Mouse (Mus musculus): Measurements from ENCODE around the gene Slc46a2. TPM values are rescaled to one million over a fixed set of nuclear protein-coding genes. Genes with fewer than 3 reads are reported as not detected.

Slc46a2 gene
- total and polyA plus RNA-seq, 3 experiments = 0.05 TPM; not detected in 2

DNA sequence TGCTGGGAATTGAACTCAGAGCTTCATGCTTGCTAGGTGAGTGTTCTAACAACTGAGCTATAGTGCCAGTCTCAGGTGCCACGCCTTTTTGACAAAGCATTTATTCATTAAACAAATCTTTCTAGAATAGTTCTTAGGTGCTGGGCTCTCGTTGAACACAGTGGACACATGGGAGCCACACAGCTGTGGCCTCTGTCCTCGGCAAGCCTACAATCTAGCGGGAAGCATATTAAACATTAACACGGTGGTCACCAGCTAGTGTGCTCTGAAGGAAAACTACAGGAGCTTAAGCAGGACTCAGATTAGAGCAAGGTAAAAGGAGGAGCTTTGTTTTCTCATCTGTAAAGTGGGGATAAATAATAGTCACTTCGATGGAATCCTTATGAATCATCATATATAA lies 7.8 kb downstream of the Slc46a2 start:
- Histone ChIP-seq H3K9me3 (replicated peaks) (no peaks in the 10 kb centered on the region), H3K27me3 (ENCODE audit: insufficient read depth, low read length) (peaks cover 13% of the 10 kb centered on the region; the same call in 1 of the 2 replicates), H3K36me3 (replicated peaks) (peaks cover 3% of the 10 kb centered on the region), H3K4me3 (ENCODE audit: low read depth, low read length) (no peak overlapping the region), H3K4me1 (ENCODE audit: insufficient read depth, low read depth, low read length) (no peaks in the 10 kb centered on the region)
- TF ChIP-seq POLR2AphosphoS5 (IDR thresholded peaks at IDR 0.05; ENCODE audit: insufficient replicate concordance, low read depth, low read length) (no peak), GATA1 (IDR thresholded peaks at IDR 0.05; ENCODE audit: borderline replicate concordance, low read length) (no peak), TAL1 (conservative IDR thresholded peaks at IDR 0.05; ENCODE audit: low read depth, low read length) (no peak), CTCF (IDR thresholded peaks at IDR 0.05; ENCODE audit: low read depth, low read length) (no peak), GATA2 (IDR thresholded peaks at IDR 0.05; ENCODE audit: borderline replicate concordance, low read depth, low read length) (no peak)
- no peak for ATAC-seq (ENCODE audit: extremely low read depth, insufficient number of reproducible peaks, low FRiP score, poor library complexity, severe bottlenecking)
- DNase-seq (ENCODE audit: low spot score) = no peak

DNA sequence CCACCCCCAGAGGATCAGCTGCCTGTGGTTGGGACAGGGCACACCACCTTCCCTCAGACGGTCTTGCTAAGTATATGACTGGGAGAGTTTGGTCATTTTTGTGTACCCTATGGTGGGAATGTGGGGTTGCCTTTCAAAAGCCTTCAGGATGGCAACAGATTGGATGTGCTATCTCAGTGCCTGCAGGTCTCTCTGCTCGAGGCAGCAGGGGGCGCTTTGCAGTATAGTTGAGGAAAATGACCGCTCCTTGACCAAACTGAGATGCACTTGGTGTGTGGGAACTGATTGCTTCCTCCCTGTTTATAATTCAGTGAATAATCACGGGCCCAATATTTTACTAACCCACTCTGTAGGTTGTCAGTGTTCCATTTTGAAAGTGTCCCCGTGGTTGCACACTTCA lies 12.3 kb downstream of the Slc46a2 start:
- peaks cover 10% of the 10 kb centered on the region; the same call in 1 of the 2 replicates for H3K27me3 ChIP-seq (ENCODE audit: insufficient read depth, low read length)
- H3K9me3 ChIP-seq (replicated peaks) = no peaks in the 10 kb centered on the region
- no peaks in the 10 kb centered on the region for H3K4me1 ChIP-seq (ENCODE audit: insufficient read depth, low read depth, low read length)
- no peak overlapping the region for H3K4me3 ChIP-seq (ENCODE audit: low read depth, low read length)
- DNase-seq (ENCODE audit: low spot score) (no peak), ATAC-seq (ENCODE audit: extremely low read depth, insufficient number of reproducible peaks, low FRiP score, poor library complexity, severe bottlenecking) (no peak)
- TF ChIP-seq CTCF (IDR thresholded peaks at IDR 0.05; ENCODE audit: low read depth, low read length) = no peak
- no peak for TF ChIP-seq TAL1 (conservative IDR thresholded peaks at IDR 0.05; ENCODE audit: low read depth, low read length)
- no peak for TF ChIP-seq GATA2 (IDR thresholded peaks at IDR 0.05; ENCODE audit: borderline replicate concordance, low read depth, low read length)
- TF ChIP-seq GATA1 (IDR thresholded peaks at IDR 0.05; ENCODE audit: borderline replicate concordance, low read length) = no peak
- TF ChIP-seq POLR2AphosphoS5 (IDR thresholded peaks at IDR 0.05; ENCODE audit: insufficient replicate concordance, low read depth, low read length) = no peak
- H3K36me3 ChIP-seq (replicated peaks) = peaks cover 39% of the 10 kb centered on the region

DNA sequence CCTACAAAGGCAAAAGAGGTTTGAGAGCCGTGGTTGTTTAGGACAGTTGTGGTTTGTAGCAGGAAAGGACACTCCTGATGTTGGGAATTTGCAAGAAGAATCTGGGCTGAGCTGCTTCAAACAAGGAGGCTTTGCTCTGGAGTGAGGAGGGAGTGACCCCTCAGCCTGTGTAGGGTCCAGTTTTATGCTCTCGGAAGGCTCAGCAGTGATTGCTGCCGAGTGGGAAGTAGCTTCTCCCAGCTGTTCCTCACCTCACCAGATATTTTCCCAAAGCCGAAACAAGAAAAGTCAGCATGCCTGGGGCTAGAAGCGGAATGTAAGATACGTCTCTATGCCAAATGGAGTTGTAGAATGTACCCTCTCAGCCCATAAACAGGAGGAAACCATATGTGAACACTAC lies 13.0 kb downstream of the Slc46a2 start:
- Histone ChIP-seq H3K36me3 (replicated peaks) (peaks cover 46% of the 10 kb centered on the region), H3K27me3 (ENCODE audit: insufficient read depth, low read length) (peaks cover 10% of the 10 kb centered on the region; the same call in 1 of the 2 replicates), H3K4me3 (ENCODE audit: low read depth, low read length) (no peak overlapping the region), H3K9me3 (replicated peaks) (no peaks in the 10 kb centered on the region), H3K4me1 (ENCODE audit: insufficient read depth, low read depth, low read length) (no peaks in the 10 kb centered on the region)
- no peak for TF ChIP-seq TAL1 (conservative IDR thresholded peaks at IDR 0.05; ENCODE audit: low read depth, low read length)
- TF ChIP-seq GATA2 (IDR thresholded peaks at IDR 0.05; ENCODE audit: borderline replicate concordance, low read depth, low read length) = no peak
- no peak for TF ChIP-seq CTCF (IDR thresholded peaks at IDR 0.05; ENCODE audit: low read depth, low read length)
- no peak for TF ChIP-seq GATA1 (IDR thresholded peaks at IDR 0.05; ENCODE audit: borderline replicate concordance, low read length)
- no peak for TF ChIP-seq POLR2AphosphoS5 (IDR thresholded peaks at IDR 0.05; ENCODE audit: insufficient replicate concordance, low read depth, low read length)
- DNase-seq (ENCODE audit: low spot score) = no peak
- ATAC-seq (ENCODE audit: extremely low read depth, insufficient number of reproducible peaks, low FRiP score, poor library complexity, severe bottlenecking) = no peak

DNA sequence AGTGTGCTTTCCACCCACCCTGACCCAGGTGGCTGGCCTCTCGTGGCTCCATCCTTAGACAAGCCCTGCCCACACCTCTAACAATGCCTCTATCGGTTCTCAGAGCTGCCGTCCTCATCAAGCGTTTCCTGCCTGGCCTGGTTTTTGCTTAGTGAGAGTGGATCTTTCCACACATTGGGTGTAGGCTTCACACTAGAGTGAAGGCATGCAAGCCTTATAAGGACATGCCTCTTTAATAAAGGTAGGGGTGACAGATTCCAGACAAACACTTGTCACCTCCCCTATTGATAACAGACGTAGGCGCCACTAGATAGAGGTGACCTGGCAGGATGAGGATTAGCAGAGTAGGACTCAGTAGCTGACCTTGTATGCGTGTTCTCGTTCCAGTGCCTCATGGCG lies 16.3 kb downstream of the Slc46a2 start:
- no peak for TF ChIP-seq POLR2AphosphoS5 (IDR thresholded peaks at IDR 0.05; ENCODE audit: insufficient replicate concordance, low read depth, low read length)
- TF ChIP-seq TAL1 (conservative IDR thresholded peaks at IDR 0.05; ENCODE audit: low read depth, low read length) = no peak
- TF ChIP-seq CTCF (IDR thresholded peaks at IDR 0.05; ENCODE audit: low read depth, low read length) = no peak
- TF ChIP-seq GATA1 (IDR thresholded peaks at IDR 0.05; ENCODE audit: borderline replicate concordance, low read length) = no peak
- TF ChIP-seq GATA2 (IDR thresholded peaks at IDR 0.05; ENCODE audit: borderline replicate concordance, low read depth, low read length) = no peak
- H3K36me3 ChIP-seq (replicated peaks) = peaks cover 74% of the 10 kb centered on the region

DNA sequence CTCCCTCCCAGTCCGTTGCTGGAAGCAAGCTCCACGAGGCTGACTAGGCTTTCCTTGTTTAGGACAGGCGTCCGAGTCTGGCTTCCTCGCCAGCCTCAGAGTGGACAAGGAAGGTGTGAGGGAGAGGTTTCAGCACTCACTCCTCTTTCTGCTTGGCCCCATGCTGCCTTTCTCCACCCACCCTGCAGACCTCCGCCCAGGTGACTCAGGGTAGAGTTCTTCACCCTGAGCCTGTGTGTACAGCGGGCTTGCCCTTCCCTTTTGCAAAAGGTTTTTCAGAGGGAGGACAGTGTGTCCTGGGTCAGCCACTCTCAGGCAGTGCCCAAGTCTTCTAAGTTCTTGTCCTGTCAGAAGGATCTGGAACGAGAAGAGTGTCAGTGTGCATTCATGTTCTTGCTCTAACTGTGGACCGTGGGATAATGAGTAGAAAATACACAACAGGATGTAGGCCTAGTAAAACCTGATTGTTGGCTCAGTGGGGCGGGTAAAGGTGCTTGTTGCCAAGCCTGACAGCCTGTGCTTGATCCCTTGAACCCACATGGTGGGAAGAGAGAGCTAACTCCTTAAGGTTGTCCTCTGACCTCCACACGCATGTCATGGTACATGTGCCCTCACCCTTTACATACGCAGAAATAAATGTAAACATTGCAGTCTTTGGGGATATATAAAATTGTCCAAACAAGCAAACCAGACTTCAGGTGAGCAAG lies 16.9 kb downstream of the Slc46a2 start:
- Histone ChIP-seq H3K4me3 (ENCODE audit: low read depth, low read length) (no peak overlapping the region), H3K4me1 (ENCODE audit: insufficient read depth, low read depth, low read length) (peaks cover 16% of the 10 kb centered on the region), H3K36me3 (replicated peaks) (peaks cover 79% of the 10 kb centered on the region), H3K9me3 (replicated peaks) (no peaks in the 10 kb centered on the region), H3K27me3 (ENCODE audit: insufficient read depth, low read length) (no peaks in the 10 kb centered on the region)
- no peak for ATAC-seq (ENCODE audit: extremely low read depth, insufficient number of reproducible peaks, low FRiP score, poor library complexity, severe bottlenecking)
- no peak for TF ChIP-seq GATA2 (IDR thresholded peaks at IDR 0.05; ENCODE audit: borderline replicate concordance, low read depth, low read length)
- DNase-seq (ENCODE audit: low spot score) = no peak

More for the DNA sequence above, 16.3 kb downstream of the Slc46a2 start:
- H3K27me3 ChIP-seq (ENCODE audit: insufficient read depth, low read length) = no peaks in the 10 kb centered on the region
- no peak overlapping the region for H3K4me3 ChIP-seq (ENCODE audit: low read depth, low read length)
- ATAC-seq (ENCODE audit: extremely low read depth, insufficient number of reproducible peaks, low FRiP score, poor library complexity, severe bottlenecking) (no peak), DNase-seq (ENCODE audit: low spot score) (no peak)
- peaks cover 16% of the 10 kb centered on the region for H3K4me1 ChIP-seq (ENCODE audit: insufficient read depth, low read depth, low read length)
- H3K9me3 ChIP-seq (replicated peaks) = no peaks in the 10 kb centered on the region

DNA sequence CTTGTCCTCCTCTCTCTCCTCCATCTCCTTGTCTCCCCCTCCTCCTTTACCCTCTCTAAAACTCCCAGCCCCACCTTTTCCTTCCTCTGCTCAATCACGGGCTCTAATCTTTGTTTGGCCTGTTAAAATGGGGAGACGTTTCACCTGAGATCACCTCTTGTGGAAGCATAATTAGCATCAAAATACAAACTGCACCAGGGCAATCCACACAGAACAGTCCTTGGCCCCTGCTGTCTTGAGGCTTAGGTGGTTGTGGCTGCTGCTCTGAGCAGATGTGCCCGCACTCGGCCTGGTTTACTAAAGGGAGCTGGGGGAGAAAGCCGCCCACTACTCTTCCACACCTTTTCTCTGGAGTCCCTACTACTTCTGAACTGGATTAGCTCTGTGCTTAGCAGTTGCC lies 18.9 kb downstream of the Slc46a2 start:
- H3K9me3 ChIP-seq (replicated peaks) = no peaks in the 10 kb centered on the region
- peaks cover 90% of the 10 kb centered on the region for H3K36me3 ChIP-seq (replicated peaks)
- peaks cover 16% of the 10 kb centered on the region for H3K4me1 ChIP-seq (ENCODE audit: insufficient read depth, low read depth, low read length)
- H3K4me3 ChIP-seq (ENCODE audit: low read depth, low read length) = no peak overlapping the region
- H3K27me3 ChIP-seq (ENCODE audit: insufficient read depth, low read length) = no peaks in the 10 kb centered on the region
- DNase-seq (ENCODE audit: low spot score) = no peak
- ATAC-seq (ENCODE audit: extremely low read depth, insufficient number of reproducible peaks, low FRiP score, poor library complexity, severe bottlenecking) = no peak
- TF ChIP-seq POLR2AphosphoS5 (IDR thresholded peaks at IDR 0.05; ENCODE audit: insufficient replicate concordance, low read depth, low read length) = no peak
- no peak for TF ChIP-seq GATA2 (IDR thresholded peaks at IDR 0.05; ENCODE audit: borderline replicate concordance, low read depth, low read length)
- no peak for TF ChIP-seq TAL1 (conservative IDR thresholded peaks at IDR 0.05; ENCODE audit: low read depth, low read length)
- no peak for TF ChIP-seq CTCF (IDR thresholded peaks at IDR 0.05; ENCODE audit: low read depth, low read length)
- TF ChIP-seq GATA1 (IDR thresholded peaks at IDR 0.05; ENCODE audit: borderline replicate concordance, low read length) = no peak
